16 mouse cellular contexts compared by ENCODE assay signal in the genomic region with DNA sequence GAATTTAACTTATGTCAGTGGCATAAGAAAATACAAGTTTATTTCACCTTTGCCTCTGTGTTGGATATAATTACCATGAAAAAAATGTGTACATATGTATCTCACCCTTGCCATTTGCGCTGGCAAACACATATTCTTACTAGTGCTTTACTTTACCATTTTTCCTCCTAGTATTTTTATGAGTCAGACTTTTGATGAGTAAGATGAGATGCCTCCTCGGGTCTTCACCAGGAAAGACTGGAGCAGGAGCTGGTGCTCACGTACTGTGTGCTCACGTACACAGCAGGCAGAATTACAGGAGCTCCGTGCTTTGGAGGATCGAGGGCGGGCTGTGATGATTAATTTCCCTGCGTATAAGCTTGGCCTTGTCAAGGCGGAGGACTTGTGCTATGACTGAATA.
"Had no signal": no experiment of that assay in that cellular context is flagged by ENCODE, and none has a peak within 500 bp of the region (broad histone marks: within the 10 kb centered on the region; RNA-seq: fewer than 3 reads in every experiment).

No protein-coding gene starts in this region.

- H3K4me3 ChIP-seq: liver, embryonic 13.5 days; midbrain, embryonic 15.5 days; neural tube, embryonic 12.5 days; neural tube, embryonic 15.5 days; stomach, embryonic 15.5 days had no signal

- H3K36me3 ChIP-seq: midbrain, embryonic 15.5 days; neural tube, embryonic 12.5 days; neural tube, embryonic 15.5 days; stomach, embryonic 15.5 days had no signal

- H3K4me1 ChIP-seq: liver, embryonic 13.5 days; midbrain, embryonic 15.5 days; neural tube, embryonic 12.5 days; neural tube, embryonic 15.5 days; stomach, embryonic 15.5 days had no signal

- H3K27me3 ChIP-seq: liver, embryonic 13.5 days; midbrain, embryonic 15.5 days; neural tube, embryonic 12.5 days; neural tube, embryonic 15.5 days; stomach, embryonic 15.5 days had no signal

- H3K9me3 ChIP-seq: liver, embryonic 13.5 days; midbrain, embryonic 15.5 days; neural tube, embryonic 12.5 days; neural tube, embryonic 15.5 days; stomach, embryonic 15.5 days had no signal

- H3K9ac ChIP-seq: liver, embryonic 13.5 days; midbrain, embryonic 15.5 days; neural tube, embryonic 12.5 days; neural tube, embryonic 15.5 days; stomach, embryonic 15.5 days had no signal

- DNase-seq: kidney, adult 18-20 months; kidney, adult 9 months; kidney, postnatal 14 days; kidney, postnatal 4 days; liver, embryonic 13.5 days; lung, adult 2 months; lung, postnatal 14 days; lung, postnatal 4 days; right cerebral cortex, postnatal 14 days; spleen, adult 18-20 months; thymus, postnatal 25 days had no signal

- H3K4me2 ChIP-seq: liver, embryonic 13.5 days; midbrain, embryonic 15.5 days; neural tube, embryonic 12.5 days; neural tube, embryonic 15.5 days; stomach, embryonic 15.5 days had no signal

- H3K27ac ChIP-seq: liver, embryonic 13.5 days; midbrain, embryonic 15.5 days; neural tube, embryonic 12.5 days; neural tube, embryonic 15.5 days; stomach, embryonic 15.5 days had no signal

- ATAC-seq: intestine, embryonic 16.5 days; midbrain, embryonic 15.5 days had no signal
